Mouse (Mus musculus): ENCODE results near the gene Afap1. TPM values are rescaled to one million over a fixed set of nuclear protein-coding genes. Genes with fewer than 3 reads are reported as not detected.

The Afap1 gene
- 21.3 and 22.8 TPM in 2 replicates for polyA plus RNA-seq (2014; fragmentation: Nextera tagmentation; extraction: Ambion mirVana)

GRCm38 (mm10) chr5:35893093-35893804 is at the start of gene Afap1:
TSS of gene Afap1 (plus strand) at chr5:35893319.
- Histone ChIP-seq H3K27me3 (ENCODE audit: control insufficient read depth, insufficient read depth, low read length) (no peaks in the 10 kb centered on the region), H3K4me2 (replicated peaks; ENCODE audit: low read depth, low read length) (peak within 1 kb of the TSS; percentile 93), H3K4me1 (ENCODE audit: control insufficient read depth, insufficient read depth, low read length) (peaks cover 20% of the 10 kb centered on the region; the same call in 1 of the 2 replicates), H3K27ac (ENCODE audit: low read length) (peak within 1 kb of the TSS; percentile 58; the same call in 1 of the 2 replicates), H3K9me3 (ENCODE audit: control insufficient read depth, low read depth, low read length) (no peaks in the 10 kb centered on the region), H3K4me3 (ENCODE audit: low read depth, low read length) (peak within 1 kb of the TSS; percentile 88), H3K9ac (replicated peaks; ENCODE audit: low read depth, low read length) (peak within 1 kb of the TSS; percentile 93), H3K36me3 (ENCODE audit: control insufficient read depth, insufficient read depth, low read length) (no peaks in the 10 kb centered on the region)
- WGBS, result 0% methylated on average over 49 of the region's 49 CpGs
- peak; percentile 94 for ATAC-seq (ENCODE audit: insufficient number of reproducible peaks, insufficient read depth, low FRiP score, low read depth)

GRCm38 (mm10) chr5:35851485-35851884 is 41.6 kb upstream of the Afap1 start:
- ATAC-seq (ENCODE audit: insufficient number of reproducible peaks, insufficient read depth, low FRiP score, low read depth), result no peak
- Histone ChIP-seq H3K27ac (ENCODE audit: low read length) (no peak overlapping the region), H3K4me2 (replicated peaks; ENCODE audit: low read depth, low read length) (no peak overlapping the region), H3K4me1 (ENCODE audit: control insufficient read depth, insufficient read depth, low read length) (no peaks in the 10 kb centered on the region), H3K9ac (replicated peaks; ENCODE audit: low read depth, low read length) (no peak overlapping the region), H3K9me3 (ENCODE audit: control insufficient read depth, low read depth, low read length) (no peaks in the 10 kb centered on the region), H3K36me3 (ENCODE audit: control insufficient read depth, insufficient read depth, low read length) (no peaks in the 10 kb centered on the region), H3K4me3 (ENCODE audit: low read depth, low read length) (no peak overlapping the region), H3K27me3 (ENCODE audit: control insufficient read depth, insufficient read depth, low read length) (no peaks in the 10 kb centered on the region)
- 71% methylated on average over 5 of the region's 5 CpGs for whole genome bisulfite sequencing

DNA sequence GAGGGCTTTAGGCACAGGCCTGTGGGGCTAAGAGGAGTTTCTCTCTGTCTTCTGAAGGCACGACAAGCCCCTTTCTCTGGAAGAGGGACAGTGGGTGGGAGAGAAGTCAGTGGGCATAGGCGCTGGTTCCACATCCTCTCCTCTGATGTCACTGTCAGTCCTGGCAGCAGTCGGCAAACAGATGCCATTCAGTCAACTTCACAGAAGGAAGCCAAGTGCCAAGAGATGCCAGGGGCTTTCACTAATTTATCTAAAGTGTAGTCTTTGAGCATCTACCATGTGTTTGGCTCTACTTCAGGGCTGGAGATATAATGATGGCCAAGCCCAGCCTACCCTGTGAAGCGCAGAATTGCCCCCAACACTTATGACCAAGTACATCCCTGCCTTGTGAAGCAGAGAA is 39.7 kb upstream of the Afap1 start:
- H3K4me2 ChIP-seq (replicated peaks; ENCODE audit: low read depth, low read length), result no peak overlapping the region
- no peak overlapping the region for H3K9ac ChIP-seq (replicated peaks; ENCODE audit: low read depth, low read length)
- 82% methylated on average over 4 of the region's 4 CpGs for WGBS
- no peaks in the 10 kb centered on the region for H3K4me1 ChIP-seq (ENCODE audit: control insufficient read depth, insufficient read depth, low read length)
- no peaks in the 10 kb centered on the region for H3K27me3 ChIP-seq (ENCODE audit: control insufficient read depth, insufficient read depth, low read length)
- no peak overlapping the region for H3K4me3 ChIP-seq (ENCODE audit: low read depth, low read length)
- no peaks in the 10 kb centered on the region for H3K9me3 ChIP-seq (ENCODE audit: control insufficient read depth, low read depth, low read length)
- ATAC-seq (ENCODE audit: insufficient number of reproducible peaks, insufficient read depth, low FRiP score, low read depth), result no peak
- no peak overlapping the region for H3K27ac ChIP-seq (ENCODE audit: low read length)
- no peaks in the 10 kb centered on the region for H3K36me3 ChIP-seq (ENCODE audit: control insufficient read depth, insufficient read depth, low read length)

DNA sequence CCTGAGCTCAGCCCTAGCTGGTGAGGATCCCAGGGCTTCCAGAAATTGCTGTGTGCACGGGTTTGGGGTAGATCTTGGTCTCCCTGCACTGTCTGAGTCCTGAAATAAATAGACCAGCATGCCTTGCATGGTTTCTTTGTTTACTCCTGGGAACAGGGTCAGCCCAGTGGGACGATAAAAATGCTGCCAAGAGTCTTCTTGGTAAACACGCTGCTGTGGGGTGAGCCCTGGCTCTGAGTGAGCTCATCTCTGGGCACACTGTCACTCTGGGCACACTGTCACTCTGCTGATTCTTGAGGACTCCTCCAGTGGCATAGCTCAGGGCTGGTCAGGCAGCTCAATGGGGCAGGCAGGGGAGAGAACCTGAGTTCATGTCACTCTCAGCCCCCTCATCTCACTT is 36.9 kb upstream of the Afap1 start:
- Histone ChIP-seq H3K9me3 (ENCODE audit: control insufficient read depth, low read depth, low read length) (no peaks in the 10 kb centered on the region), H3K4me2 (replicated peaks; ENCODE audit: low read depth, low read length) (no peak overlapping the region), H3K4me1 (ENCODE audit: control insufficient read depth, insufficient read depth, low read length) (no peaks in the 10 kb centered on the region), H3K27ac (ENCODE audit: low read length) (no peak overlapping the region), H3K9ac (replicated peaks; ENCODE audit: low read depth, low read length) (no peak overlapping the region), H3K27me3 (ENCODE audit: control insufficient read depth, insufficient read depth, low read length) (no peaks in the 10 kb centered on the region), H3K4me3 (ENCODE audit: low read depth, low read length) (no peak overlapping the region), H3K36me3 (ENCODE audit: control insufficient read depth, insufficient read depth, low read length) (no peaks in the 10 kb centered on the region)
- 27% methylated on average over 3 of the region's 3 CpGs for WGBS
- ATAC-seq (ENCODE audit: insufficient number of reproducible peaks, insufficient read depth, low FRiP score, low read depth), result no peak

DNA sequence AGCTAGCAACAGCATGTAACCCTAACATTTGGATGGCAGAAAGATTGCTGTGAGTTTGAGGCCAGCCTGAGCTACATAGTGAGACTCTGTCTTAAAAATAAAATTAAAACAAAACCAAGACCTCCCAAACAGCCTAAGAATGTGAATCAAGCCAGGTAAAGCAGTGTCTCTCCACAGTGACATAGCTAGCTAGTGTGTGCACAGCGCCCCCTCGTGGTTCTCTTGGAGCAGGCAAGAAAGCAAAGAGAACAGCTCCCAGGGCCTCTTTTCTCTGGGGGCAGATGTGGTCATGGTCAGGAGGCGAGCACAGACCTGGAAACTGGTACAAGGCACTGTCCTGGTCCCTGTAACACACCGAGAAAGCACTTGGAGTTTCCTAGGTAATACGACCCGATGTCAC is 35.0 kb upstream of the Afap1 start:
- Histone ChIP-seq H3K4me3 (ENCODE audit: low read depth, low read length) (no peak overlapping the region), H3K9ac (replicated peaks; ENCODE audit: low read depth, low read length) (no peak overlapping the region), H3K4me2 (replicated peaks; ENCODE audit: low read depth, low read length) (no peak overlapping the region), H3K27me3 (ENCODE audit: control insufficient read depth, insufficient read depth, low read length) (no peaks in the 10 kb centered on the region), H3K36me3 (ENCODE audit: control insufficient read depth, insufficient read depth, low read length) (no peaks in the 10 kb centered on the region), H3K9me3 (ENCODE audit: control insufficient read depth, low read depth, low read length) (no peaks in the 10 kb centered on the region), H3K4me1 (ENCODE audit: control insufficient read depth, insufficient read depth, low read length) (no peaks in the 10 kb centered on the region), H3K27ac (ENCODE audit: low read length) (no peak overlapping the region)
- ATAC-seq (ENCODE audit: insufficient number of reproducible peaks, insufficient read depth, low FRiP score, low read depth), result no peak
- WGBS, result 19% methylated on average over 6 of the region's 6 CpGs

GRCm38 (mm10) chr5:35861456-35861855 is 31.7 kb upstream of the Afap1 start:
- ATAC-seq (ENCODE audit: insufficient number of reproducible peaks, insufficient read depth, low FRiP score, low read depth), result no peak
- no peak overlapping the region for H3K4me2 ChIP-seq (replicated peaks; ENCODE audit: low read depth, low read length)
- no peaks in the 10 kb centered on the region for H3K4me1 ChIP-seq (ENCODE audit: control insufficient read depth, insufficient read depth, low read length)
- no peaks in the 10 kb centered on the region for H3K27me3 ChIP-seq (ENCODE audit: control insufficient read depth, insufficient read depth, low read length)
- no peak overlapping the region for H3K9ac ChIP-seq (replicated peaks; ENCODE audit: low read depth, low read length)
- WGBS, result 89% methylated on average over 2 of the region's 2 CpGs
- no peak overlapping the region for H3K4me3 ChIP-seq (ENCODE audit: low read depth, low read length)
- no peak overlapping the region for H3K27ac ChIP-seq (ENCODE audit: low read length)
- no peaks in the 10 kb centered on the region for H3K36me3 ChIP-seq (ENCODE audit: control insufficient read depth, insufficient read depth, low read length)
- no peaks in the 10 kb centered on the region for H3K9me3 ChIP-seq (ENCODE audit: control insufficient read depth, low read depth, low read length)

DNA sequence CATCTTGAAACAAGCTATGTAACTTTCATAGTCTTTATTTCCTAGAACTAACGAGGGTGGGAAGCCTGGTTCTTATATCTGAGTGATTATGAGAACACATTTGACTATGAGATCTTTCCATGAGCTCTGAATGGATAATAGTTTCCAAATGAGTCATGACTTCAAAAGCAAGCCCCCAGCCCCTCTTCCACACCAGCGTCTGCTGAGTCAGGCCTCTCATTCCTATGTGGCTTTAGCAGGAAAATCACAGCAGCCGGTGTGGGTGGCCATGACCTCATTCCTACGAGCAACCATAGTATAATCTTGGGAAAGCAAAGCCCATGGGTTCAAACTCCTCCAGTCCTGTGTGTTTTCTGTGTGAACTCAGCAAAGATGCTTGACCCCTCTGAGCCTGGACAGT is 23.1 kb upstream of the Afap1 start:
- Histone ChIP-seq H3K9ac (replicated peaks; ENCODE audit: low read depth, low read length) (no peak overlapping the region), H3K36me3 (ENCODE audit: control insufficient read depth, insufficient read depth, low read length) (no peaks in the 10 kb centered on the region), H3K9me3 (ENCODE audit: control insufficient read depth, low read depth, low read length) (no peaks in the 10 kb centered on the region), H3K27ac (ENCODE audit: low read length) (no peak overlapping the region), H3K27me3 (ENCODE audit: control insufficient read depth, insufficient read depth, low read length) (no peaks in the 10 kb centered on the region), H3K4me2 (replicated peaks; ENCODE audit: low read depth, low read length) (no peak overlapping the region), H3K4me3 (ENCODE audit: low read depth, low read length) (no peak overlapping the region), H3K4me1 (ENCODE audit: control insufficient read depth, insufficient read depth, low read length) (no peaks in the 10 kb centered on the region)
- ATAC-seq (ENCODE audit: insufficient number of reproducible peaks, insufficient read depth, low FRiP score, low read depth), result no peak
- 78% methylated on average over 4 of the region's 4 CpGs for WGBS

DNA sequence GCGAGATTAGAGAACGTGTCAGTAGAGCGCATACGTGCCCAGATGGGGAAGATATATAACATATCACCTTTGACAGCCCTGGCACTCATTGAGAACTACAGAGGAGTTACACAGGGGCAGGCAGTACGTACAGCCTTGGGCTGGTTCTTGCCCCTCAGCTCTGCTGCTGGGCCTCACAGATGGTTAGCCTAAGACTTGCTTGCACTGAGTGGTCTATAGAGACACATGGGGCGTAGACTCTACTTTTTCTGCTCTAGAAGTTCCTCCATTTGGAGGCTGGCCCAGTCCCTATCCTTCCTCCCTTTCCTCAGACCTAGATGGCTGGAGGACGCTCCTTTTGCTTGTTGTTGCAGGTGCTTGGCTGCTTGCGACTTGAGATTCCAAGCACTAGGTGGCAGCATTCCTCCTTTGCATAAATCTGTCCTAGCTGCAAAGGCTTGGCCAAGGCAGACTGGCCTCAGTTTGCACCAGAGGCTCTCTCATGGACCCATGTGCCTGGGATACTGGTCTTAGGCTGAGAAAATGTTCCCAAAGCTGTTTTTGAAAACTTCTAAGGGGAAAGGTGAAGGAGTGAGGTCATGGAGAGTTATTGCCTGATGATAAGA is 22.6 kb upstream of the Afap1 start:
- Histone ChIP-seq H3K27ac (ENCODE audit: low read length) (no peak overlapping the region), H3K27me3 (ENCODE audit: control insufficient read depth, insufficient read depth, low read length) (no peaks in the 10 kb centered on the region), H3K36me3 (ENCODE audit: control insufficient read depth, insufficient read depth, low read length) (no peaks in the 10 kb centered on the region), H3K4me1 (ENCODE audit: control insufficient read depth, insufficient read depth, low read length) (no peaks in the 10 kb centered on the region), H3K4me2 (replicated peaks; ENCODE audit: low read depth, low read length) (no peak overlapping the region), H3K9ac (replicated peaks; ENCODE audit: low read depth, low read length) (no peak overlapping the region), H3K9me3 (ENCODE audit: control insufficient read depth, low read depth, low read length) (no peaks in the 10 kb centered on the region), H3K4me3 (ENCODE audit: low read depth, low read length) (no peak overlapping the region)
- 55% methylated on average over 8 of the region's 8 CpGs for WGBS
- peak; percentile 51; the same call in 1 of the 2 replicates for ATAC-seq (ENCODE audit: insufficient number of reproducible peaks, insufficient read depth, low FRiP score, low read depth)
